Mouse (Mus musculus) intestine, embryonic 16.5 days (tissue): ENCODE measurements around the gene Egflam. TPM values are rescaled to one million over a fixed set of nuclear protein-coding genes. Genes with fewer than 3 reads are reported as not detected.
A peak's percentile ranks its signal among the peaks of the same experiment; 100 is the strongest.

Experiments
- ATAC-seq: fragments of 200-750 bp; cut with Nextera tagmentation; 2 replicates; pipeline ENCODE4 v1.8.0; 2017; ENCODE audit warnings: moderate TSS enrichment, moderate library complexity
- H3K27ac ChIP-seq: fragments of 300-500 bp; sonication (generic); 2 replicates; pipeline ENCODE4 v1.5.1; 2014; ENCODE audit warnings: mild to moderate bottlenecking, low read length
- H3K27me3 ChIP-seq: fragments of 300-500 bp; sonication (generic); replicated peaks from 2 replicates; pipeline ENCODE4 v1.6.1; 2014; ENCODE audit warnings: low read length, control low read depth, mixed read lengths; ENCODE audit not compliant: control insufficient read depth, insufficient read depth
- H3K36me3 ChIP-seq: fragments of 300-500 bp; sonication (generic); 2 replicates; pipeline ENCODE4 v1.6.1; 2014; ENCODE audit warnings: low read length, control low read depth; ENCODE audit not compliant: control insufficient read depth, insufficient read depth
- H3K4me1 ChIP-seq: fragments of 300-500 bp; sonication (generic); 2 replicates; pipeline ENCODE4 v1.6.1; 2014; ENCODE audit warnings: low read length, control low read depth, mixed read lengths; ENCODE audit not compliant: control insufficient read depth, insufficient read depth
- H3K4me2 ChIP-seq: fragments of 300-500 bp; sonication (generic); 2 replicates; pipeline ENCODE4 v1.6.1; 2014; ENCODE audit warnings: low read depth, low read length, control low read depth
- H3K4me3 ChIP-seq: fragments of 300-500 bp; sonication (generic); 2 replicates; pipeline ENCODE4 v1.5.1; 2014; ENCODE audit warnings: mild to moderate bottlenecking, low read length
- H3K9ac ChIP-seq: fragments of 300-500 bp; sonication (generic); 2 replicates; pipeline ENCODE4 v1.6.1; 2014; ENCODE audit warnings: low read depth, low read length
- H3K9me3 ChIP-seq: fragments of 300-500 bp; sonication (generic); 2 replicates; pipeline ENCODE4 v1.6.1; 2016; ENCODE audit warnings: low read length, control low read depth; ENCODE audit not compliant: control insufficient read depth
- WGBS: fragments of 180-500 bp; shearing (Covaris S2); extraction: QIAGEN DNeasy Blood & Tissue Kit; methylation state at CpG from one replicate; pipeline ENCODE4 v1.1.7; 2014; 5-methylcytosine and 5-hydroxymethylcytosine counted together
- polyA plus RNA-seq: library from polyadenylated mRNA; unstranded; fragments of >200 nt; fragmentation: Nextera tagmentation; extraction: Ambion mirVana; gene quantifications from 2 replicates; pipeline ENCODE4 v1.2.1, GENCODE M21; 2015

Gene Egflam
- polyA plus RNA-seq, 1 experiment from 2014 or later = 21.3 TPM

- no peaks in the 10 kb centered on the region for H3K9me3 ChIP-seq
- H3K27ac ChIP-seq = no peak overlapping the region
- H3K36me3 ChIP-seq = no peaks in the 10 kb centered on the region; the same call in 1 of the 2 replicates
- 83% methylated on average over 7 of the region's 7 CpGs for WGBS
- no peaks in the 10 kb centered on the region for H3K4me1 ChIP-seq
- H3K27me3 ChIP-seq = no peaks in the 10 kb centered on the region
- no peak overlapping the region for H3K9ac ChIP-seq
- H3K4me3 ChIP-seq = no peak overlapping the region
- no peak for ATAC-seq
- no peak overlapping the region for H3K4me2 ChIP-seq
Observed at GRCm38 (mm10) chr15:7173346-7173745, 224.8 kb downstream of the Egflam start.

GRCm38 (mm10) chr15:7172875-7173274, 225.3 kb downstream of the Egflam start:
- WGBS = 60% methylated on average over 2 of the region's 2 CpGs
- H3K9ac ChIP-seq = no peak overlapping the region
- H3K9me3 ChIP-seq = no peaks in the 10 kb centered on the region
- no peak overlapping the region for H3K4me2 ChIP-seq
- H3K36me3 ChIP-seq = no peaks in the 10 kb centered on the region; the same call in 1 of the 2 replicates
- ATAC-seq = no peak
- no peak overlapping the region for H3K27ac ChIP-seq
- no peak overlapping the region for H3K4me3 ChIP-seq
- no peaks in the 10 kb centered on the region for H3K4me1 ChIP-seq
- H3K27me3 ChIP-seq = no peaks in the 10 kb centered on the region

DNA sequence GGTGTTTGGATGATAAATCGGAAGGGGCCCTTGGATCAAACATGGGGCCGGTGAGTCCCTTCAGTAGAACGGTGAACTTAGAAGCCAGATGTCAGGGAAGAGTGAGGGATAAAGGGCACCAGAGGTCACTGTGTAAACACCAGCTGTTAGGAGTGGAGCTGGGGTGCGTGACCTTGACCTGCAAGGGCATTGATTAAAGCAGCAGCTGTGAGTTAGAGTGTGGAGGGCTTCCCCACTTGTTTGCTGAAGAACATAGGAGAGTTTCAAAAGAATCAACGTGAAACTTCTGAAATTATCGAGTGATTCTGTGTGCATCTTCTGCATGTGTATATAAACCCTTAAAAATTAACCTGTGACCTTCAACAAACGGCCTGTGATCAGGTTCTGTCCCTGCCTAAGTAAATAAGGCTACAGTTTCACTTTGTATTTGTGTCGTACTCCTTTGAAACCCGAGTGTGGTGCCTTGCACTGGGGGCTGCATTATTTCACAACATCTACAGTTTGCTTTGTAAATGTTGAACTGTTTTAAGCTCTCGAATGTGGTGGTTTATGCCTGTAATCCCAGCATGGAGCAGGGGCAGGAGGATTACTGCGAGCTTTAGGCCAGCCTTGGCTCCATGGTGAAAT, 230.2 kb downstream of the Egflam start:
- H3K4me2 ChIP-seq = no peak overlapping the region
- no peaks in the 10 kb centered on the region for H3K4me1 ChIP-seq
- 51% methylated on average over 11 of the region's 11 CpGs for WGBS
- H3K27ac ChIP-seq = no peak overlapping the region
- H3K9me3 ChIP-seq = no peaks in the 10 kb centered on the region
- H3K27me3 ChIP-seq = no peaks in the 10 kb centered on the region
- H3K9ac ChIP-seq = no peak overlapping the region
- H3K4me3 ChIP-seq = no peak overlapping the region
- ATAC-seq = peak; percentile 42; the same call in 1 of the 2 replicates
- no peaks in the 10 kb centered on the region for H3K36me3 ChIP-seq

DNA sequence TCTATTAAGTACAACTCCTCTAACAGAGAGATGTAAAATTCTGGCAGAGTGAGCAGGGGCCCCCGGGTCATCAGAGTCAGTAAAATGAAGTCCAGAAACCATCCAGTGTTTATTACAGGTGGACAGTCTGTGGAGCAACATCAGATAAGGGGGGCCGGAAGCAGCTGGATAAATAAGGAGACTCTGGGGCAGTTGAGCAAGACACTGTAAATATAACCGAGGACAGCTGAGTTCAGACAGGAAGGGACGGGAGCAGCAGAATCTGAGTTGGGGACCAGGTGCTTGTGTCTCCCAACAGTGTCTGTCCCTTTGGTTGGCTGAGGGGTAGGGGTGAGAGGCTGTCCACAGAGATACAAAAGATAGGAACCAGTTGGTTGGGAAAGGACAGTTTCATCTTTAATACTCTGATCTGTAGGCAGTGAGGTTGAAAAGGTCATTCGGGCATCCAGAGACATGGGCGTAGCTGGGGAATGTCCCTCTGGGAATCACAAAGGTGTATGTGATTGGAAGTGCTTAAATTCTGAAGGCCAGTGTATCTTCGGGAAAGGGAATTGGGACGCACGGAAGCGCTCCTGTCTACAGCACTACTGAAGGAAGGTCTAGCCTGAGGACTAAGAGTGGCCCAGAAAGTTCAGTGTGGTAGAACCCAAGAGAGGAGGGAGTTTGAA, 230.8 kb downstream of the Egflam start:
- no peaks in the 10 kb centered on the region for H3K9me3 ChIP-seq
- H3K4me2 ChIP-seq = no peak overlapping the region
- H3K27ac ChIP-seq = no peak overlapping the region
- no peak overlapping the region for H3K4me3 ChIP-seq
- no peaks in the 10 kb centered on the region for H3K4me1 ChIP-seq
- no peaks in the 10 kb centered on the region for H3K36me3 ChIP-seq
- no peaks in the 10 kb centered on the region for H3K27me3 ChIP-seq
- ATAC-seq = peak; percentile 78
- no peak overlapping the region for H3K9ac ChIP-seq
- 78% methylated on average over 10 of the region's 10 CpGs for WGBS

DNA sequence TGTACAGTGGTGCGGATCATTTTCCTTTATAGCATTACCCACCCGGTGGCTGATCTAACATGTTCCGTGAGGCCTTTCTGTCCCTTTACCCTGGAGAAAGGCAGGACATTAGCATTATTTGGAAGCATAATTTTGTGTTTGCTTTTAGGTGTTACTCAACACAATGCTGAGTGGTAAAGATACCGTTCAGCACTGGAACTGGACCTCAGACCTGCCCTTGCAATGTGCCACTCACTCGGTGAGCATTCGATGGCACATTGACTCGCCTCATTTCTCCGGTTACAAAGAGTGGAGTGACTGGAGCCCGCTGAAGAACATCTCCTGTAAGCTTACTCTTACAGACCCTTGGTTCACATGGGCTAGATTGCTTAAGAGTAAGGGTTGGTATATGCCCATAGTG, 231.5 kb downstream of the Egflam start:
- Histone ChIP-seq H3K4me1 (no peaks in the 10 kb centered on the region), H3K4me2 (no peak overlapping the region), H3K27me3 (no peaks in the 10 kb centered on the region), H3K4me3 (no peak overlapping the region), H3K9me3 (no peaks in the 10 kb centered on the region), H3K9ac (no peak overlapping the region), H3K27ac (no peak overlapping the region), H3K36me3 (no peaks in the 10 kb centered on the region)
- no peak for ATAC-seq
- 89% methylated on average over 9 of the region's 9 CpGs for WGBS

- H3K4me1 ChIP-seq = no peaks in the 10 kb centered on the region
- no peak overlapping the region for H3K27ac ChIP-seq
- H3K9ac ChIP-seq = no peak overlapping the region
- 0 out of 2 replicates have a peak, but pooled peaks cover 3% of the 10 kb centered on the region for H3K36me3 ChIP-seq
- ATAC-seq = no peak
- 70% methylated on average over 6 of the region's 6 CpGs for WGBS
- H3K9me3 ChIP-seq = no peaks in the 10 kb centered on the region
- H3K4me3 ChIP-seq = no peak overlapping the region
- no peaks in the 10 kb centered on the region for H3K27me3 ChIP-seq
- no peak overlapping the region for H3K4me2 ChIP-seq
Observed at GRCm38 (mm10) chr15:7163851-7164250, 234.3 kb downstream of the Egflam start.

GRCm38 (mm10) chr15:7160321-7160720, 237.9 kb downstream of the Egflam start:
- no peak overlapping the region for H3K4me3 ChIP-seq
- 0 out of 2 replicates have a peak, but pooled peaks cover 3% of the 10 kb centered on the region for H3K36me3 ChIP-seq
- H3K9ac ChIP-seq = no peak overlapping the region
- no peaks in the 10 kb centered on the region for H3K27me3 ChIP-seq
- H3K4me2 ChIP-seq = no peak overlapping the region
- H3K9me3 ChIP-seq = no peaks in the 10 kb centered on the region
- no peak overlapping the region for H3K27ac ChIP-seq
- ATAC-seq = no peak
- H3K4me1 ChIP-seq = peaks cover 3% of the 10 kb centered on the region; the same call in 1 of the 2 replicates
- WGBS = 85% methylated on average over 8 of the region's 8 CpGs

GRCm38 (mm10) chr15:7159869-7160268, 238.3 kb downstream of the Egflam start:
- Histone ChIP-seq H3K4me3 (no peak overlapping the region), H3K9me3 (no peaks in the 10 kb centered on the region), H3K4me1 (peaks cover 3% of the 10 kb centered on the region; the same call in 1 of the 2 replicates), H3K4me2 (no peak overlapping the region), H3K9ac (no peak overlapping the region), H3K27me3 (no peaks in the 10 kb centered on the region), H3K27ac (no peak overlapping the region), H3K36me3 (0 out of 2 replicates have a peak, but pooled peaks cover 3% of the 10 kb centered on the region)
- 86% methylated on average over 9 of the region's 9 CpGs for WGBS
- ATAC-seq = no peak

- H3K36me3 ChIP-seq = 0 out of 2 replicates have a peak, but pooled peaks cover 3% of the 10 kb centered on the region
- 0 out of 2 replicates have a peak, but pooled peaks cover 2% of the 10 kb centered on the region for H3K27me3 ChIP-seq
- no peak overlapping the region for H3K4me3 ChIP-seq
- H3K4me1 ChIP-seq = peaks cover 8% of the 10 kb centered on the region; the same call in 1 of the 2 replicates
- no peak overlapping the region for H3K9ac ChIP-seq
- no peak overlapping the region for H3K27ac ChIP-seq
- H3K4me2 ChIP-seq = no peak overlapping the region
- ATAC-seq = peak; percentile 61
- H3K9me3 ChIP-seq = no peaks in the 10 kb centered on the region
- 63% methylated on average over 6 of the region's 6 CpGs for WGBS
Observed at GRCm38 (mm10) chr15:7157658-7158057, 240.5 kb downstream of the Egflam start.
